Mouse (Mus musculus): Measurements from ENCODE around the gene Olfr316. TPM values are rescaled to one million over a fixed set of nuclear protein-coding genes. Genes with fewer than 3 reads are reported as not detected.
A peak's percentile ranks its signal among the peaks of the same experiment; 100 is the strongest.

Olfr316 gene
- polyA plus RNA-seq, 1 experiment = not detected

GRCm38 (mm10) chr11:58796850-58797249 is 44.3 kb downstream of the Olfr316 start:
- H3K27ac ChIP-seq (ENCODE audit: insufficient read depth, low read length) = no peak overlapping the region
- no peaks in the 10 kb centered on the region for H3K4me1 ChIP-seq (ENCODE audit: control insufficient read depth, insufficient read depth, low read length)
- H3K36me3 ChIP-seq (ENCODE audit: control insufficient read depth, insufficient read depth, low read length, poor library complexity, severe bottlenecking) = no peaks in the 10 kb centered on the region
- no peaks in the 10 kb centered on the region; the same call in 1 of the 2 replicates for H3K27me3 ChIP-seq (ENCODE audit: control insufficient read depth, insufficient read depth, low read length, poor library complexity, severe bottlenecking)
- H3K4me3 ChIP-seq (ENCODE audit: low read depth, low read length) = no peak overlapping the region
- TF ChIP-seq POLR2A (IDR thresholded peaks at IDR 0.05; ENCODE audit: insufficient read depth, low read length) (no peak), EP300 (IDR thresholded peaks at IDR 0.05; ENCODE audit: insufficient read depth, low read depth, low read length) (no peak), CTCF (IDR thresholded peaks at IDR 0.05; ENCODE audit: low read depth, low read length) (no peak)
- H3K9me3 ChIP-seq (replicated peaks; ENCODE audit: control insufficient read depth, insufficient read depth, low read length, poor library complexity, severe bottlenecking) = no peaks in the 10 kb centered on the region
- no peak overlapping the region for H3K9ac ChIP-seq (ENCODE audit: low read depth, poor library complexity, severe bottlenecking)

GRCm38 (mm10) chr11:58799747-58800146 is 47.2 kb downstream of the Olfr316 start:
- no peaks in the 10 kb centered on the region for H3K4me1 ChIP-seq (ENCODE audit: control insufficient read depth, insufficient read depth, low read length)
- TF ChIP-seq CTCF (IDR thresholded peaks at IDR 0.05; ENCODE audit: low read depth, low read length) = no peak
- H3K9me3 ChIP-seq (replicated peaks; ENCODE audit: control insufficient read depth, insufficient read depth, low read length, poor library complexity, severe bottlenecking) = no peaks in the 10 kb centered on the region
- H3K27ac ChIP-seq (ENCODE audit: insufficient read depth, low read length) = no peak overlapping the region
- H3K36me3 ChIP-seq (ENCODE audit: control insufficient read depth, insufficient read depth, low read length, poor library complexity, severe bottlenecking) = no peaks in the 10 kb centered on the region
- no peak overlapping the region for H3K4me3 ChIP-seq (ENCODE audit: low read depth, low read length)
- no peaks in the 10 kb centered on the region; the same call in 1 of the 2 replicates for H3K27me3 ChIP-seq (ENCODE audit: control insufficient read depth, insufficient read depth, low read length, poor library complexity, severe bottlenecking)
- H3K9ac ChIP-seq (ENCODE audit: low read depth, poor library complexity, severe bottlenecking) = no peak overlapping the region

DNA sequence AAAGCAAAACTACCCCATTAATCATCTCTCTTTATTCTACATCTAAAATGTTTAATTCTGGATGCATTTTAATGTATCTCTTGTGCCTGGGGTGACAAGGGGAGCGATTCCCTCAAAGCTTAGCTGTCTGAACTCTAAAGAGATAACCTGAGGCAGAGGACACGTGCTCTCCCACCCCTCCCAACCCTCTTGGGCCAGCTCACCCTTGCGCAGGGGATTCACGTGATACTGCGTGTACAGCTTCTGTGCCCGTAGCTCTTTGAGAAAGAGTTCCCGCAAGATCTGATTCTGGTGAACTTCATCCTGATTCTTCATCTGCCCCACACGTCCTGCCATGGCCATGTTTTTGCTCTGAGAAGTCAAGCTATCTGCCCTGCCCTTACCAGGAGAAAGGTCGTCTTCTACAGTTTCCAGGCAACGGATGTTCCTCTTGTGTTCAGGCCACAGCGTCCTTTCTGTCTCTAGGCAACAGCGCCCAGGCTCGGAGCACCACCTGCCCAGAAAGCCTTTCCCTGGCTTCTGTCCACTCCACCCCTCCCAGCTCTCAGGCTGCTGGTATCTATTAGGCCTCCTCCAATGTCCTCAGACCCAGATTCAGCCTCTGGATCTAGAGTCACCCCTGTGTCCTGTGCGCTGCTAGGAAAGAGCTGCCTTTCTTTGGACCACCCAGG is 49.2 kb downstream of the Olfr316 start, which contains the start of gene Fam183b:
Fam183b (minus strand) TSS at position 403 of the 671 bp plus-strand sequence.
- no peak within 1 kb of the TSS for H3K27ac ChIP-seq (ENCODE audit: insufficient read depth, low read length)
- no peaks in the 10 kb centered on the region for H3K36me3 ChIP-seq (ENCODE audit: control insufficient read depth, insufficient read depth, low read length, poor library complexity, severe bottlenecking)
- no peak for TF ChIP-seq CTCF (IDR thresholded peaks at IDR 0.05; ENCODE audit: low read depth, low read length)
- no peak for TF ChIP-seq POLR2A (IDR thresholded peaks at IDR 0.05; ENCODE audit: insufficient read depth, low read length)
- no peak for TF ChIP-seq EP300 (IDR thresholded peaks at IDR 0.05; ENCODE audit: insufficient read depth, low read depth, low read length)
- no peaks in the 10 kb centered on the region for H3K27me3 ChIP-seq (ENCODE audit: control insufficient read depth, insufficient read depth, low read length, poor library complexity, severe bottlenecking)
- no peaks in the 10 kb centered on the region for H3K9me3 ChIP-seq (replicated peaks; ENCODE audit: control insufficient read depth, insufficient read depth, low read length, poor library complexity, severe bottlenecking)
- H3K9ac ChIP-seq (ENCODE audit: low read depth, poor library complexity, severe bottlenecking) = no peak within 1 kb of the TSS
- H3K4me1 ChIP-seq (ENCODE audit: control insufficient read depth, insufficient read depth, low read length) = no peaks in the 10 kb centered on the region
- H3K4me3 ChIP-seq (ENCODE audit: low read depth, low read length) = 0 out of 2 replicates have a peak within 1 kb of the TSS, but pooled peaks have one; percentile 0

- Histone ChIP-seq H3K9me3 (replicated peaks; ENCODE audit: control insufficient read depth, insufficient read depth, low read length, poor library complexity, severe bottlenecking) (no peaks in the 10 kb centered on the region; the same call in 1 of the 2 replicates), H3K27ac (ENCODE audit: insufficient read depth, low read length) (no peak overlapping the region), H3K4me1 (ENCODE audit: control insufficient read depth, insufficient read depth, low read length) (no peaks in the 10 kb centered on the region), H3K9ac (ENCODE audit: low read depth, poor library complexity, severe bottlenecking) (no peak overlapping the region), H3K36me3 (ENCODE audit: control insufficient read depth, insufficient read depth, low read length, poor library complexity, severe bottlenecking) (no peaks in the 10 kb centered on the region), H3K27me3 (ENCODE audit: control insufficient read depth, insufficient read depth, low read length, poor library complexity, severe bottlenecking) (no peaks in the 10 kb centered on the region), H3K4me3 (ENCODE audit: low read depth, low read length) (no peak overlapping the region)
- TF ChIP-seq CTCF (IDR thresholded peaks at IDR 0.05; ENCODE audit: low read depth, low read length) (no peak), EP300 (IDR thresholded peaks at IDR 0.05; ENCODE audit: insufficient read depth, low read depth, low read length) (no peak), POLR2A (IDR thresholded peaks at IDR 0.05; ENCODE audit: insufficient read depth, low read length) (no peak)
These were observed 51.3 kb downstream of the Olfr316 start for GRCm38 (mm10) chr11:58803871-58804270.

- TF ChIP-seq POLR2A (IDR thresholded peaks at IDR 0.05; ENCODE audit: insufficient read depth, low read length) = no peak
- TF ChIP-seq CTCF (IDR thresholded peaks at IDR 0.05; ENCODE audit: low read depth, low read length) = no peak
- TF ChIP-seq EP300 (IDR thresholded peaks at IDR 0.05; ENCODE audit: insufficient read depth, low read depth, low read length) = no peak
- Histone ChIP-seq H3K27me3 (ENCODE audit: control insufficient read depth, insufficient read depth, low read length, poor library complexity, severe bottlenecking) (no peaks in the 10 kb centered on the region), H3K36me3 (ENCODE audit: control insufficient read depth, insufficient read depth, low read length, poor library complexity, severe bottlenecking) (no peaks in the 10 kb centered on the region), H3K9ac (ENCODE audit: low read depth, poor library complexity, severe bottlenecking) (no peak overlapping the region), H3K4me1 (ENCODE audit: control insufficient read depth, insufficient read depth, low read length) (no peaks in the 10 kb centered on the region), H3K27ac (ENCODE audit: insufficient read depth, low read length) (no peak overlapping the region), H3K9me3 (replicated peaks; ENCODE audit: control insufficient read depth, insufficient read depth, low read length, poor library complexity, severe bottlenecking) (no peaks in the 10 kb centered on the region; the same call in 1 of the 2 replicates), H3K4me3 (ENCODE audit: low read depth, low read length) (no peak overlapping the region)
These were observed 51.9 kb downstream of the Olfr316 start for GRCm38 (mm10) chr11:58804393-58804792.

Other genes with a start within 250 kb of the Olfr316 start
- gene Olfr330, start 217.9 kb upstream of the Olfr316 start, polyA plus RNA-seq (2011; ENCODE audit: insufficient read depth, insufficient read length, low read depth, missing spikeins) = not detected in 2 replicates
- gene Olfr329-ps, start 206.3 kb upstream of the Olfr316 start, polyA plus RNA-seq (2011; ENCODE audit: insufficient read depth, insufficient read length, low read depth, missing spikeins) = not detected in 2 replicates
- gene Olfr328, start 197.1 kb upstream of the Olfr316 start, polyA plus RNA-seq (2011; ENCODE audit: insufficient read depth, insufficient read length, low read depth, missing spikeins) = not detected in 2 replicates
- not detected in 2 replicates for gene Olfr224, start 182.2 kb upstream of the Olfr316 start, polyA plus RNA-seq (2011; ENCODE audit: insufficient read depth, insufficient read length, low read depth, missing spikeins)
- not detected in 2 replicates for gene Olfr325, start 175.0 kb upstream of the Olfr316 start, polyA plus RNA-seq (2011; ENCODE audit: insufficient read depth, insufficient read length, low read depth, missing spikeins)
- not detected in 2 replicates for gene Olfr324, start 157.6 kb upstream of the Olfr316 start, polyA plus RNA-seq (2011; ENCODE audit: insufficient read depth, insufficient read length, low read depth, missing spikeins)
- gene 2210407C18Rik, start 136.7 kb upstream of the Olfr316 start, polyA plus RNA-seq (2011; ENCODE audit: insufficient read depth, insufficient read length, low read depth, missing spikeins) = not detected in 2 replicates
- not detected in 2 replicates for gene Olfr323, start 122.2 kb upstream of the Olfr316 start, polyA plus RNA-seq (2011; ENCODE audit: insufficient read depth, insufficient read length, low read depth, missing spikeins)
- not detected in 2 replicates for gene Trim58, start 112.3 kb upstream of the Olfr316 start, polyA plus RNA-seq (2011; ENCODE audit: insufficient read depth, insufficient read length, low read depth, missing spikeins)
- gene Olfr322, start 94.0 kb upstream of the Olfr316 start, polyA plus RNA-seq (2011; ENCODE audit: insufficient read depth, insufficient read length, low read depth, missing spikeins) = not detected in 2 replicates
- not detected in 2 replicates for gene Olfr320, start 71.6 kb upstream of the Olfr316 start, polyA plus RNA-seq (2011; ENCODE audit: insufficient read depth, insufficient read length, low read depth, missing spikeins)
- not detected in 2 replicates for gene Olfr319, start 53.6 kb upstream of the Olfr316 start, polyA plus RNA-seq (2011; ENCODE audit: insufficient read depth, insufficient read length, low read depth, missing spikeins)
- gene Olfr318, start 28.7 kb upstream of the Olfr316 start, polyA plus RNA-seq (2011; ENCODE audit: insufficient read depth, insufficient read length, low read depth, missing spikeins) = not detected in 2 replicates
- not detected in 2 replicates for gene Olfr317, start 13.5 kb upstream of the Olfr316 start, polyA plus RNA-seq (2011; ENCODE audit: insufficient read depth, insufficient read length, low read depth, missing spikeins)
- gene Olfr315, start 20.5 kb downstream of the Olfr316 start, polyA plus RNA-seq (2011; ENCODE audit: insufficient read depth, insufficient read length, low read depth, missing spikeins) = not detected in 2 replicates
- gene Olfr314, start 30.2 kb downstream of the Olfr316 start, polyA plus RNA-seq (2011; ENCODE audit: insufficient read depth, insufficient read length, low read depth, missing spikeins) = not detected in 2 replicates
- gene Fam183b, start 49.2 kb downstream of the Olfr316 start, polyA plus RNA-seq (2011; ENCODE audit: insufficient read depth, insufficient read length, low read depth, missing spikeins) = not detected in 2 replicates
- not detected in 2 replicates for gene Olfr313, start 62.3 kb downstream of the Olfr316 start, polyA plus RNA-seq (2011; ENCODE audit: insufficient read depth, insufficient read length, low read depth, missing spikeins)
- gene Olfr312, start 76.5 kb downstream of the Olfr316 start, polyA plus RNA-seq (2011; ENCODE audit: insufficient read depth, insufficient read length, low read depth, missing spikeins) = not detected in 2 replicates
- not detected in 2 replicates for gene Olfr311, start 86.5 kb downstream of the Olfr316 start, polyA plus RNA-seq (2011; ENCODE audit: insufficient read depth, insufficient read length, low read depth, missing spikeins)
- 3.2 and 5.2 TPM in 2 replicates for gene Gm12258, start 94.4 kb downstream of the Olfr316 start, polyA plus RNA-seq (2011; ENCODE audit: insufficient read depth, insufficient read length, low read depth, missing spikeins)
- gene 2810021J22Rik, start 114.5 kb downstream of the Olfr316 start, polyA plus RNA-seq (2011; ENCODE audit: insufficient read depth, insufficient read length, low read depth, missing spikeins) = 6.9 and 7.7 TPM in 2 replicates
- 5.1 and 6.1 TPM in 2 replicates for gene Zfp39, start 151.5 kb downstream of the Olfr316 start, polyA plus RNA-seq (2011; ENCODE audit: insufficient read depth, insufficient read length, low read depth, missing spikeins)
- gene Btnl10, start 165.2 kb downstream of the Olfr316 start, polyA plus RNA-seq (2011; ENCODE audit: insufficient read depth, insufficient read length, low read depth, missing spikeins) = not detected in 2 replicates
- gene Rnf187, start 186.2 kb downstream of the Olfr316 start, polyA plus RNA-seq (2011; ENCODE audit: insufficient read depth, insufficient read length, low read depth, missing spikeins) = 104 and 105 TPM in 2 replicates
- gene Hist3h2ba, start 196.2 kb downstream of the Olfr316 start, polyA plus RNA-seq (2011; ENCODE audit: insufficient read depth, insufficient read length, low read depth, missing spikeins) = 7.7 and 8.0 TPM in 2 replicates
- 2.9 and 3.7 TPM in 2 replicates for gene Hist3h2a, start 202.0 kb downstream of the Olfr316 start, polyA plus RNA-seq (2011; ENCODE audit: insufficient read depth, insufficient read length, low read depth, missing spikeins)
- gene Trim17, start 202.0 kb downstream of the Olfr316 start, polyA plus RNA-seq (2011; ENCODE audit: insufficient read depth, insufficient read length, low read depth, missing spikeins) = not detected in 2 replicates
- 22.5 and 25.6 TPM in 2 replicates for gene Trim11, start 225.4 kb downstream of the Olfr316 start, polyA plus RNA-seq (2011; ENCODE audit: insufficient read depth, insufficient read length, low read depth, missing spikeins)